Mouse (Mus musculus) hindbrain, embryonic 13.5 days (tissue): ENCODE results near the gene Dcxr. TPM values are rescaled to one million over a fixed set of nuclear protein-coding genes. Genes with fewer than 3 reads are reported as not detected.
"Not testable (repeated sequence)": the region's sequence is repeated elsewhere in the genome, so short reads cannot be mapped to it uniquely, and the experiment has no call there.

Experiments used
- ATAC-seq: fragments of 200-750 bp; cut with Nextera tagmentation; 2 replicates; pipeline ENCODE4 v1.8.0; 2017; ENCODE audit warnings: moderate TSS enrichment; ENCODE audit not compliant: low FRiP score
- H3K27ac ChIP-seq: fragments of 300-500 bp; sonication (generic); 2 replicates; pipeline ENCODE4 v1.5.1; 2015; ENCODE audit warnings: inconsistent platforms, mild to moderate bottlenecking, moderate library complexity
- H3K27me3 ChIP-seq: fragments of 300-500 bp; sonication (generic); 2 replicates; pipeline ENCODE4 v1.6.1; 2015; ENCODE audit warnings: mild to moderate bottlenecking, inconsistent platforms
- H3K36me3 ChIP-seq: fragments of 300-500 bp; sonication (generic); 2 replicates; pipeline ENCODE4 v1.6.1; 2015; ENCODE audit warnings: mild to moderate bottlenecking, inconsistent platforms
- H3K4me1 ChIP-seq: fragments of 300-500 bp; sonication (generic); replicated peaks from 2 replicates; pipeline ENCODE4 v1.6.1; 2015; ENCODE audit warnings: inconsistent platforms
- H3K4me2 ChIP-seq: fragments of 300-500 bp; sonication (generic); 2 replicates; pipeline ENCODE4 v1.6.1; 2015; ENCODE audit warnings: inconsistent platforms, mild to moderate bottlenecking, moderate library complexity
- H3K4me3 ChIP-seq: fragments of 300-500 bp; sonication (generic); 2 replicates; pipeline ENCODE4 v1.5.1; 2015; ENCODE audit warnings: mild to moderate bottlenecking, inconsistent platforms
- H3K9ac ChIP-seq: fragments of 300-500 bp; sonication (generic); 2 replicates; pipeline ENCODE4 v1.6.1; 2015; ENCODE audit warnings: mild to moderate bottlenecking, inconsistent platforms
- H3K9me3 ChIP-seq: fragments of 300-500 bp; sonication (generic); 2 replicates; pipeline ENCODE4 v1.6.1; 2016; ENCODE audit warnings: inconsistent platforms
- WGBS: fragments of 180-500 bp; shearing (Covaris S2); methylation state at CpG from one replicate; pipeline ENCODE4 v1.1.7; 2015; 5-methylcytosine and 5-hydroxymethylcytosine counted together
- polyA plus RNA-seq: library from polyadenylated mRNA; unstranded; fragments of >200 nt; fragmentation: Nextera tagmentation; extraction: Ambion mirVana; gene quantifications from 2 replicates; pipeline ENCODE4 v1.2.1, GENCODE M21; 2015

Dcxr gene
- polyA plus RNA-seq, 1 experiment from 2014 or later = 12.1 TPM

DNA sequence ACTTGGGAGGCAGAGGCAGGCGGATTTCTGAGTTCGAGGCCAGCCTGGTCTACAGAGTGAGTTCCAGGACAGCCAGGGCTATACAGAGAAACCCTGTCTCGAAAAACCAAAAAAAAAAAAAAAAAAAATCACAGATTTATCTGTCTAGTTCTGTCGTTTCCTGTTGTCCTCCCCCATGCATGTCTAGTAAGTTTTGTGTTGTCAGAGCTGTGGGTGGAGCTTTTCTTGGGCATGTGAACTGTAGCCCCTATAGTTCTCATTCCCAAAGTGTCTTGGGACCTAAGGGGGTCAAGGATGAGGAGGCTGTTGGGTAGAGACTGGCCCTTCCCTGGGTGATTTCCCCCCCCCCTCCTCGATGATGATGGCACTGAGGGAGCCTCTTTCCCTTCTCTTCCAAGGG lies 51.2 kb downstream of the Dcxr start:
- WGBS = 92% methylated on average over 5 of the region's 5 CpGs

More for the DNA sequence above, 51.2 kb downstream of the Dcxr start:
- H3K4me3 ChIP-seq, H3K27me3 ChIP-seq, H3K4me2 ChIP-seq, ATAC-seq, H3K27ac ChIP-seq, H3K9me3 ChIP-seq: not testable (repeated sequence)
- H3K9ac ChIP-seq = peak overlapping the region; percentile 24; the same call in 1 of the 2 replicates
- peaks cover 26% of the 10 kb centered on the region for H3K4me1 ChIP-seq
- peaks cover 49% of the 10 kb centered on the region for H3K36me3 ChIP-seq

Other genes starting within 250 kb of the Dcxr start
- 108 TPM in 2 replicates for gene Mrpl12, start 242.7 kb downstream of the Dcxr start, polyA plus RNA-seq
- gene Slc25a10, start 235.4 kb downstream of the Dcxr start, polyA plus RNA-seq = 32.0 and 32.8 TPM in 2 replicates
- 0.19 and 0.30 TPM in 2 replicates for gene Gcgr, start 196.6 kb downstream of the Dcxr start, polyA plus RNA-seq
- gene Mcrip1, start 177.6 kb downstream of the Dcxr start, polyA plus RNA-seq = 234 and 241 TPM in 2 replicates
- gene Ppp1r27, start 176.1 kb downstream of the Dcxr start, polyA plus RNA-seq = not detected in 2 replicates
- 289 and 294 TPM in 2 replicates for gene P4hb, start 154.0 kb downstream of the Dcxr start, polyA plus RNA-seq
- 471 and 481 TPM in 2 replicates for gene Arhgdia, start 145.7 kb downstream of the Dcxr start, polyA plus RNA-seq
- 267 and 290 TPM in 2 replicates for gene Alyref, start 128.9 kb downstream of the Dcxr start, polyA plus RNA-seq
- gene Anapc11, start 128.9 kb downstream of the Dcxr start, polyA plus RNA-seq = 179 and 192 TPM in 2 replicates
- gene Npb, start 118.8 kb downstream of the Dcxr start, polyA plus RNA-seq = 0.79 and 1.3 TPM in 2 replicates
- 169 and 174 TPM in 2 replicates for gene Pcyt2, start 109.3 kb downstream of the Dcxr start, polyA plus RNA-seq
- 50.4 and 50.6 TPM in 2 replicates for gene Sirt7, start 102.0 kb downstream of the Dcxr start, polyA plus RNA-seq
- 27.5 and 30.8 TPM in 2 replicates for gene Mafg, start 93.7 kb downstream of the Dcxr start, polyA plus RNA-seq
- 22.9 and 23.3 TPM in 2 replicates for gene Pycr1, start 83.5 kb downstream of the Dcxr start, polyA plus RNA-seq
- gene Myadml2, start 79.1 kb downstream of the Dcxr start, polyA plus RNA-seq = 0.36 and 0.77 TPM in 2 replicates
- gene Notum, start 66.1 kb downstream of the Dcxr start, polyA plus RNA-seq = 0.91 and 0.98 TPM in 2 replicates
- gene Aspscr1, start 54.3 kb downstream of the Dcxr start, polyA plus RNA-seq = 152 and 161 TPM in 2 replicates
- 103 and 113 TPM in 2 replicates for gene Cenpx, start 13.5 kb downstream of the Dcxr start, polyA plus RNA-seq
- 67.9 and 73.1 TPM in 2 replicates for gene Lrrc45, start 13.4 kb downstream of the Dcxr start, polyA plus RNA-seq
- gene Rac3, start 5.8 kb downstream of the Dcxr start, polyA plus RNA-seq = 272 and 278 TPM in 2 replicates
- 0.49 TPM in 1 of 2 replicates, not detected in the other for gene Cbr2, start 4.8 kb upstream of the Dcxr start, polyA plus RNA-seq
- gene Hmga1b, start 35.5 kb upstream of the Dcxr start, polyA plus RNA-seq = 0.94 and 2.1 TPM in 2 replicates
- 98.0 and 98.5 TPM in 2 replicates for gene Rfng, start 56.9 kb upstream of the Dcxr start, polyA plus RNA-seq
- 265 and 274 TPM in 2 replicates for gene Gps1, start 57.0 kb upstream of the Dcxr start, polyA plus RNA-seq
- gene Dus1l, start 69.1 kb upstream of the Dcxr start, polyA plus RNA-seq = 45.6 and 48.6 TPM in 2 replicates
- gene Fasn, start 97.3 kb upstream of the Dcxr start, polyA plus RNA-seq = 67.9 and 69.7 TPM in 2 replicates
- 4.8 and 5.4 TPM in 2 replicates for gene Ccdc57, start 205.6 kb upstream of the Dcxr start, polyA plus RNA-seq
- gene Slc16a3, start 221.2 kb upstream of the Dcxr start, polyA plus RNA-seq = 11.7 and 14.9 TPM in 2 replicates